Mouse (Mus musculus) embryonic facial prominence, embryonic 13.5 days (tissue): Measurements from ENCODE around the gene Gnat1. TPM values are rescaled to one million over a fixed set of nuclear protein-coding genes. Genes with fewer than 3 reads are reported as not detected.
A peak's percentile ranks its signal among the peaks of the same experiment; 100 is the strongest.

Experiments used
- ATAC-seq: fragments of 200-750 bp; cut with Nextera tagmentation; 2 replicates; pipeline ENCODE4 v1.8.0; 2017; ENCODE audit warnings: low read depth; ENCODE audit not compliant: insufficient number of reproducible peaks, insufficient read depth, low FRiP score, low TSS enrichment
- H3K27ac ChIP-seq: fragments of 300-500 bp; sonication (generic); 2 replicates; pipeline ENCODE4 v1.5.1; 2015; ENCODE audit warnings: moderate library complexity, mild to moderate bottlenecking, inconsistent platforms
- H3K27me3 ChIP-seq: fragments of 300-500 bp; sonication (generic); 2 replicates; pipeline ENCODE4 v1.6.1; 2015; ENCODE audit warnings: mild to moderate bottlenecking, inconsistent platforms
- H3K36me3 ChIP-seq: fragments of 300-500 bp; sonication (generic); 2 replicates; pipeline ENCODE4 v1.6.1; 2015; ENCODE audit warnings: mild to moderate bottlenecking, inconsistent platforms
- H3K4me1 ChIP-seq: fragments of 300-500 bp; sonication (generic); 2 replicates; pipeline ENCODE4 v1.6.1; 2015; ENCODE audit warnings: inconsistent platforms
- H3K4me2 ChIP-seq: fragments of 300-500 bp; sonication (generic); 2 replicates; pipeline ENCODE4 v1.6.1; 2015; ENCODE audit warnings: moderate library complexity, mild to moderate bottlenecking, inconsistent platforms
- H3K4me3 ChIP-seq: fragments of 300-500 bp; sonication (generic); 2 replicates; pipeline ENCODE4 v1.5.1; 2015; ENCODE audit warnings: mild to moderate bottlenecking, inconsistent platforms
- H3K9ac ChIP-seq: fragments of 300-500 bp; sonication (generic); 2 replicates; pipeline ENCODE4 v1.6.1; 2015; ENCODE audit warnings: mild to moderate bottlenecking, inconsistent platforms
- H3K9me3 ChIP-seq: fragments of 300-500 bp; sonication (generic); 2 replicates; pipeline ENCODE4 v1.6.1; 2016; ENCODE audit warnings: inconsistent platforms
- WGBS: fragments of 180-500 bp; shearing (Covaris S2); methylation state at CpG from one replicate; pipeline ENCODE4 v1.1.7; 2015; ENCODE audit warnings: mixed read lengths; 5-methylcytosine and 5-hydroxymethylcytosine counted together
- polyA plus RNA-seq: library from polyadenylated mRNA; unstranded; fragments of >200 nt; fragmentation: Nextera tagmentation; extraction: Ambion mirVana; gene quantifications from 2 replicates; pipeline ENCODE4 v1.2.1, GENCODE M21; 2015

Gnat1 gene
- polyA plus RNA-seq, 1 experiment from 2014 or later, result 2.0 TPM

DNA sequence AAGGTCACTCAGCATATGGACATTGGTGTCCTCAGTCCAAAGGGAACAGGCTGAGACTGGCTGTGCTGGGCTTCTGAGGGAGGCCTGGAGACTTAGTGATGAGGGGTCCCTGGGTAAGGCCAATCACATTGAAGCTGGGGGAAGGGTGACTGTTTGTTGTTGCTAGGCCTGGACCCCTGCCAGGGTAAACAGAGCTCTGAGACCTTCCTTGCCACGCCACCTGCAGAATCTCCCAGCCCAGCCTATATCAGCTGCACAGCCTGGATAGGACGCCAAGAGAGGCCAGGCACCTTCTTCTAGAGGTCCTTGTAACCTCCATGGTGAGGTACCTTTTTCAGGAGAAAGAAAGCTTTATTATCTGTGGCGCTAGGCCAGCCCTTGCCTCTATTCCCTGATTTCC, 10.6 kb downstream of the Gnat1 start:
- Histone ChIP-seq H3K27ac (no peak overlapping the region), H3K4me3 (no peak overlapping the region), H3K4me2 (no peak overlapping the region), H3K9me3 (no peaks in the 10 kb centered on the region), H3K27me3 (peaks cover 32% of the 10 kb centered on the region), H3K4me1 (peaks cover 26% of the 10 kb centered on the region), H3K9ac (no peak overlapping the region), H3K36me3 (no peaks in the 10 kb centered on the region)
- no peak for ATAC-seq
- 63% methylated on average over 3 of the region's 3 CpGs for WGBS

DNA sequence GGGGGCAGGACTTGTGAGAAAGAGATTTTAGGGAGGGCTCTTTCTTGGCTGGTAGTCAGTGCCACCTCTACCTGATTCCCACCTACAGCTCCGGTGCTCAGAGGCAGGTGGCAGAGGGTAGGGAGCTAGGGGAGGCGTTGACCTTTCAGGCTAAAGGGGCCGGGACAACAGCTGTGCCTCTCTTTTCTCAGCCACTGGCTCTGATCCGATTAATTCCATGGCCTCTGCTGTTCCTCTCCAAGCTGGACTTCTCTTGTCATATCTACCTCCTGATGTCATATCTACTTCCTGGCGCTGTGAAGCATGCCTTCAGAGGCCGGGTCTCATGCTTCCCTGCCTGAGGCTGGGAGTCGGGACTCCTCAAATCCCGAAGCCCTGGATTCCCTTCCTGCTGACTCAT, 11.5 kb downstream of the Gnat1 start:
- Histone ChIP-seq H3K9me3 (no peaks in the 10 kb centered on the region), H3K36me3 (no peaks in the 10 kb centered on the region), H3K4me2 (peak overlapping the region; percentile 92), H3K4me1 (peaks cover 34% of the 10 kb centered on the region), H3K4me3 (no peak overlapping the region), H3K27ac (no peak overlapping the region), H3K27me3 (peaks cover 30% of the 10 kb centered on the region), H3K9ac (peak overlapping the region; percentile 71; the same call in 1 of the 2 replicates)
- 31% methylated on average over 8 of the region's 8 CpGs for WGBS
- ATAC-seq, result no peak

DNA sequence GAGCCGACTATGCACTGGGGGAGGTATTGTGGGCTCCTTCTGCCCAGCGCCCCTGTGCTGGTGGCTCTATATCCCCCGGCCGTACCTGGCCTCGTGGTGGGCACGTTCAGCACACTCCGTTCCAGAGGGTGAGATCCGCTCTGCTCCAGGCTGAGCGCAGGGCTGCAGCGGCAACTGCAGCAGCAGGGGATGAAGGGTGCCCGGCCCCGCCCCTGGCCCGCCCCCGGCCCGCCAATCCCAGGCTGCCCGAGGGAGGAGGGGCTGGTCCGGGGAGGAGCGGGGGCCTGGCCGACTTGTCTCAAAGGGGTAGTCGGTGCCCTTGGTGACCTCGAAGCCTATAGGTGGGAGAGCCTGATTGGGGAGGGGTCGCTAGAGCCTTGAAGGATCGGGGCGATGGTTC, 12.3 kb downstream of the Gnat1 start:
- peak overlapping the region; percentile 71 for H3K9ac ChIP-seq
- peaks cover 34% of the 10 kb centered on the region for H3K4me1 ChIP-seq
- peaks cover 30% of the 10 kb centered on the region for H3K27me3 ChIP-seq
- H3K36me3 ChIP-seq, result no peaks in the 10 kb centered on the region
- no peak overlapping the region for H3K27ac ChIP-seq
- under 1% methylated on average over 24 of the region's 24 CpGs for WGBS
- ATAC-seq, result peak; percentile 84
- H3K4me3 ChIP-seq, result peak overlapping the region; percentile 50
- peak overlapping the region; percentile 92 for H3K4me2 ChIP-seq
- no peaks in the 10 kb centered on the region for H3K9me3 ChIP-seq

DNA sequence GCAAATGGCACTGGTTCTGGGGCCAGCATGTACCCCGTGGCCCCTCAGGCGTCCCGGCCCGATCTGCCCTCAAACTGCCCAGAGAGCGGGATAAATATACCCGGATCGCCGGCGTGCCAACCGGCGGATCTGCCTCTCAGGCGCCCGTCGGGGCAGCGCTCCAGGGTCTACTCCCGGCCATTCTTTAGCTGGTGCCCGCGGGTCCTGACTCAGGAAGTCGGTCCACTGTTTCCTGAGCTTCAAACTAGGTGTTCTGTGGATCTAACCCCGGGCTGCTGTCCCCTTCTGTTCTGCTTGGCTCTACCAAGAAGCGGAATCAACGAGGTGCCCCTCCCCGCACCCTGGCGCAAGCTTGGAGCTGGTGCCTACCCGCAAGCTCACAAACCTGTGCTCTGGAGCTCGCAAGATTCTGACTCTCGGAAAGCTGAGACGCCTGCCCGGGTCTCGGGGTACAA, 12.7 kb downstream of the Gnat1 start:
- no peak for ATAC-seq

DNA sequence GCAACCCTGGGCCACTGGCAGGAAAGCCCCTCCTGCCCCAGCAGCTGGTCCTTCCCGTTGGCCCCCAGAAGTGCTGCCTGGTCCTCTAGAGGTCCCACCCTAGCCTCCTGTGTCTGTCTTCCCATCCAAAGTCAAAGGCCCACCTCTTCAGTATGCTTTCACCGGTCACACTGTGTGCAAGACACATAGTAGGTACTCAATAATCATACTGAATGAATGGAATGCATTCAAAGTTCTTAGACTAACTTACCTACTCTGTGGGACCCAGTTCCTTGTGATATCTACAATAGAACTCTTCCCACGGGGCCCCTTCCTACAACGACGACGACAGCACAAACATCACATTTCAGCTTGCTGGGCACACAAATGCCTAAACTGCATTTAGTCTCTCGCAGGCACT, 14.2 kb downstream of the Gnat1 start:
- no peak for ATAC-seq
- Histone ChIP-seq H3K9me3 (no peaks in the 10 kb centered on the region), H3K27me3 (peaks cover 30% of the 10 kb centered on the region), H3K4me1 (peaks cover 40% of the 10 kb centered on the region), H3K9ac (no peak overlapping the region), H3K36me3 (no peaks in the 10 kb centered on the region), H3K4me2 (no peak overlapping the region), H3K4me3 (no peak overlapping the region), H3K27ac (no peak overlapping the region)
- 80% methylated on average over 7 of the region's 7 CpGs for WGBS

More for the DNA sequence above, 12.7 kb downstream of the Gnat1 start:
- Histone ChIP-seq H3K4me3 (peak overlapping the region; percentile 50), H3K36me3 (no peaks in the 10 kb centered on the region), H3K4me1 (peaks cover 34% of the 10 kb centered on the region), H3K27ac (no peak overlapping the region), H3K9ac (peak overlapping the region; percentile 71), H3K27me3 (peaks cover 30% of the 10 kb centered on the region), H3K9me3 (no peaks in the 10 kb centered on the region), H3K4me2 (peak overlapping the region; percentile 92)
- WGBS, result under 1% methylated on average over 30 of the region's 30 CpGs

DNA sequence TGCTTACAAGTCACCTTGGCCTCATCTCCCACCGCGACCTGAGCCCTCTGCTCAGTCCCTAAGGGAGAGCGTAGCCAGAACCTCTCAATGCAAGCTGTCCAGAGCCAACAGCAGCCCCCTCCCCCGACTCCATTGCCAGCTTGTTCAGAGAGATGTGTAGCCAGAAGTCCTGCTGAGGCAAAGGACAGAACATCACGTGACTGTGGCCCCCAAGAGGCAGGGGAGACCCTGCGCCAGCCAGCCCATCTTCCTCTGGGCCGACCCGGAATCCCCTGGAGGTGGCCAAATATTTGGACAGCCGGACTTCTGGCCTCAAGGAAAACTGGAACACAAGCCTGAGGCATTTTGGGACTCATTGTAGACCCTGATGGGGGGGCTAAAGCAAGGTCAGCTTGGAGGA, 16.0 kb downstream of the Gnat1 start:
- Histone ChIP-seq H3K4me3 (no peak overlapping the region), H3K36me3 (no peaks in the 10 kb centered on the region), H3K27ac (no peak overlapping the region), H3K9ac (no peak overlapping the region), H3K4me1 (peaks cover 40% of the 10 kb centered on the region), H3K27me3 (peaks cover 28% of the 10 kb centered on the region), H3K4me2 (no peak overlapping the region), H3K9me3 (no peaks in the 10 kb centered on the region)
- no peak for ATAC-seq
- 55% methylated on average over 9 of the region's 9 CpGs for WGBS

DNA sequence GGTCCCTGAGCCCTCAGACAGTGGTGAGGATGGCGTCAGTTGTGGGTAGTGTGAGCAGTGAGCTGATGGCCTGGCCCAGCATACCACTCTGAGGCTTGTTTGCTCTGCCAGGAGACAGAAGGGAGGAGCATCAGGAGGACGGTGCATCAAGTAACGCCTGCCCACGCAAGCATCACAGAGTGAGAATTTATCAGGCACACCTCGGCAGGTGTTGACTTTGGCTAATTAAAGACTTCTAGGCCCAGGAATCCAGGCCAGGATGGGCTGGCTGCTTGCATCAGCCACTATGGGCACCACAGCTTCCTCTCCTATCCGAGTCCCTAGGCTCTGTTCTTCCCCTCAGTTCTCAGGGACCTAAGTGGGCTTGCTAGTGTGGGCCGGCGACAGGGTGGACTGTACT, 17.2 kb downstream of the Gnat1 start:
- Histone ChIP-seq H3K4me1 (peaks cover 31% of the 10 kb centered on the region), H3K4me2 (no peak overlapping the region), H3K36me3 (no peaks in the 10 kb centered on the region), H3K4me3 (no peak overlapping the region), H3K9ac (no peak overlapping the region), H3K9me3 (no peaks in the 10 kb centered on the region), H3K27me3 (peaks cover 20% of the 10 kb centered on the region), H3K27ac (no peak overlapping the region)
- no peak for ATAC-seq
- WGBS, result 80% methylated on average over 8 of the region's 8 CpGs

DNA sequence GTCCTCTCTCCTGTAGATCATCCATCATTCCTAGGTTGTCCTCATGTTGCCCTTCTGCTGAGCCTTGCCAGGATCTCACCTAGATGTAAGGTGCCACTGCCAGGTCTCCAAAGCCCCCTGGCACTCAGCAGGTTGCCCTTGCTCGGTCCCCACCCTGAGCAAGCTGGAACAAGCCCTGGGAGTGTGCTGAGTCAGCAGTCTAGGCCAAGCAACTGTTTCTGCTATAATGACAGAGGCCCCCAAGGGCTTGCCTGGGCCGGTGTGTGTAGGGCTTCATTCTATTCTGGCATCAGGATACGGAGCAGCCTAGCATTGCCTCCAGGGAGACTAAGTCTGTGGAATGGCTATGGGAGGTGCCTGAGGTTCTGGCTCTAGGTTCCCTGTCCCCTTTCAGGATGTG, 18.7 kb downstream of the Gnat1 start:
- WGBS, result 46% methylated on average over 3 of the region's 3 CpGs
- H3K4me1 ChIP-seq, result peaks cover 16% of the 10 kb centered on the region; the same call in 1 of the 2 replicates
- ATAC-seq, result no peak

DNA sequence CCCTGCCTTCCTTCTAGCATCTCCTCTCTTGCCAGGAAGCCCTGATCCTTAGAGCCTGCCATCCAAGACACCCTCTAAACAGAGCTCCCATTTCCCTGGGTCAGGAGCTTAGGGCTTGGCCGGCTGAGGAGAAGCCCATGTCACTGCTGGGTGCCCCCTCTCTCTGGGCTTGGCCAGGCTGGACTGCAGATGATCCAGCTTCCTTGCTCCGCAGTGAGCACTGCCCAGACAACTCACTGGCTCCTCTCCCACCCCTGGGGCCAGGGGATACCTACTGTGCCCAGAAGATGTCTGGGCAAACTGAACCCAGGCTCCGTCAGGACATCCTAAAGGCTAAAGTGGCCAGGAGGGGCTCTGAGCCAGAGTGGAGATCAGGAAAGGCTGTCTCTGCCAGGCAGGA, 19.6 kb downstream of the Gnat1 start:
- peaks cover 14% of the 10 kb centered on the region; the same call in 1 of the 2 replicates for H3K4me1 ChIP-seq
- no peak overlapping the region for H3K9ac ChIP-seq
- peaks cover 2% of the 10 kb centered on the region; the same call in 1 of the 2 replicates for H3K27me3 ChIP-seq
- ATAC-seq, result no peak
- H3K36me3 ChIP-seq, result no peaks in the 10 kb centered on the region
- no peak overlapping the region for H3K4me3 ChIP-seq
- 0 out of 2 replicates have a peak overlapping the region, but pooled peaks have one; percentile 11 for H3K27ac ChIP-seq
- WGBS, result 77% methylated on average over 3 of the region's 3 CpGs
- no peak overlapping the region for H3K4me2 ChIP-seq
- no peaks in the 10 kb centered on the region for H3K9me3 ChIP-seq

More for the DNA sequence above, 18.7 kb downstream of the Gnat1 start:
- Histone ChIP-seq H3K4me2 (no peak overlapping the region), H3K4me3 (no peak overlapping the region), H3K27me3 (peaks cover 11% of the 10 kb centered on the region), H3K36me3 (no peaks in the 10 kb centered on the region), H3K27ac (no peak overlapping the region), H3K9me3 (no peaks in the 10 kb centered on the region), H3K9ac (no peak overlapping the region)

DNA sequence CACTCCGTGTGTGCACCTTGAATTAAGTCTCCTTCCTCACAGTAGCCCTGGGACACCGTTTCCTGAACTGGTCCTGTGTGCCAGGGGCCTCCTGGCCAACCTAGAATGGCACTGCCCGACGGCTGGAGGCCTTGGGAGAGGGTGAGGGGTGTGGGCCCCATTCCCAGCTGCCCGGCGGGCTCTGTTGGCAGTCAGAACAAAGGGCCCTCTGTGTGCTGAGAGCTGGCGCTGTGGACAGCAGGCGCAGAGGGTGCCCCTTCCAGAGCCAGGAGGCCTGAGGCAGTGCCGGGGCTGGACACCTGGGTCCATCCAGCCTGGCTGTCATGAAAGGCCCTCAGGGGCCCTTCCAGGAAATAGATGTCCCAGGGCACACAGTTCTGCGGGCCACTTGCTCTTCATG, 20.0 kb downstream of the Gnat1 start:
- no peaks in the 10 kb centered on the region for H3K27me3 ChIP-seq
- no peak for ATAC-seq
- H3K4me2 ChIP-seq, result no peak overlapping the region
- peaks cover 14% of the 10 kb centered on the region; the same call in 1 of the 2 replicates for H3K4me1 ChIP-seq
- H3K27ac ChIP-seq, result peak overlapping the region; percentile 11; the same call in 1 of the 2 replicates
- no peak overlapping the region for H3K9ac ChIP-seq
- H3K4me3 ChIP-seq, result no peak overlapping the region
- WGBS, result 76% methylated on average over 10 of the region's 10 CpGs
- no peaks in the 10 kb centered on the region for H3K9me3 ChIP-seq
- no peaks in the 10 kb centered on the region for H3K36me3 ChIP-seq

DNA sequence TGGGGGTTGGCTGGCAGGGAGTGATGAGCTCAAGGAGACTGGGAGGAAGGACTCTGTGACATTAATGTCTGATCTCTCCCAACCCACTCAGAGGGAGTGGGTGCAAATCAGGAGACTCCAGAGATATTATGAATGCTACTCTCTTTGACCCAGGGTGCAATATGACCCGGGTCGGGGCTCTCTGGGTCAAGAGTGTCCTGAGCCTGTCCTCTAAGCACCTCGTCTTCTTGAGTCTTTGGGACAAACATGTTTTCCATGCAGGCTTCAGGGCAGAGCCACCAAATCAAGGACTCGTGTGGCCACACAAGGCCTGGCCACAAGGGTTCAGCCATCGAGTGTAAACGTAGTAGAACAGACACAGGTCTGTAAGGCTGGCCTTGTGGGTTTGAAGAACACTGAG, 21.4 kb downstream of the Gnat1 start:
- no peak overlapping the region for H3K27ac ChIP-seq
- 82% methylated on average over 6 of the region's 6 CpGs for WGBS
- no peak for ATAC-seq
- no peaks in the 10 kb centered on the region for H3K27me3 ChIP-seq
- 0 out of 2 replicates have a peak, but pooled peaks cover 6% of the 10 kb centered on the region for H3K4me1 ChIP-seq
- H3K9ac ChIP-seq, result no peak overlapping the region
- no peaks in the 10 kb centered on the region for H3K9me3 ChIP-seq
- no peaks in the 10 kb centered on the region for H3K36me3 ChIP-seq
- H3K4me2 ChIP-seq, result no peak overlapping the region
- no peak overlapping the region for H3K4me3 ChIP-seq

DNA sequence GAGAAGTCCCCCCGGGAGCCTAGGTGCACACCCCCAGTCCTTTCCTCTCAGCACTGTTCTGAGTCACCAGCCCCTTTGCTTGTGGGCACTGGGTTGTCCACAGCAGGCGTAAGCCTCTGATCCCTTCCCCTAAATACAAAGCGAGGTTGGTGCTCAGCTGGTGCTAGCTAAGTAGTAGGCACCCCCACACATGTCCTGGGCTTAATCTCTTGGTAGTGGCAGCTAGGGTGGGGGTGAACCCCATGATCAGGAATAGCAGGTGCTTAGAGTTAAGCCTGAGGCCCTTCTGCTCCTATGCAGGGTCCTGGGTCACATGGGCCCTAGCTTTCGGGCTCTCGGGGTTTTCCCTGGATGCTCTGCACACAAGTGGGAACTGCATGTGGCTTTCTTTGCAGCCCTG, 22.4 kb downstream of the Gnat1 start:
- WGBS, result 89% methylated on average over 5 of the region's 5 CpGs
- ATAC-seq, result no peak
- Histone ChIP-seq H3K36me3 (no peaks in the 10 kb centered on the region), H3K9me3 (no peaks in the 10 kb centered on the region), H3K4me3 (no peak overlapping the region), H3K9ac (no peak overlapping the region), H3K27ac (no peak overlapping the region), H3K4me2 (no peak overlapping the region), H3K27me3 (no peaks in the 10 kb centered on the region), H3K4me1 (0 out of 2 replicates have a peak, but pooled peaks cover 6% of the 10 kb centered on the region)
